Mouse (Mus musculus) embryonic facial prominence, embryonic 13.5 days (tissue): ENCODE results near the gene Pter. TPM values are rescaled to one million over a fixed set of nuclear protein-coding genes. Genes with fewer than 3 reads are reported as not detected.

ENCODE experiments used
- ATAC-seq: fragments of 200-750 bp; cut with Nextera tagmentation; 2 replicates; pipeline ENCODE4 v1.8.0; 2017; ENCODE audit warnings: low read depth; ENCODE audit not compliant: insufficient number of reproducible peaks, insufficient read depth, low FRiP score, low TSS enrichment
- H3K27ac ChIP-seq: fragments of 300-500 bp; sonication (generic); 2 replicates; pipeline ENCODE4 v1.5.1; 2015; ENCODE audit warnings: moderate library complexity, mild to moderate bottlenecking, inconsistent platforms
- H3K27me3 ChIP-seq: fragments of 300-500 bp; sonication (generic); 2 replicates; pipeline ENCODE4 v1.6.1; 2015; ENCODE audit warnings: mild to moderate bottlenecking, inconsistent platforms
- H3K36me3 ChIP-seq: fragments of 300-500 bp; sonication (generic); 2 replicates; pipeline ENCODE4 v1.6.1; 2015; ENCODE audit warnings: mild to moderate bottlenecking, inconsistent platforms
- H3K4me1 ChIP-seq: fragments of 300-500 bp; sonication (generic); 2 replicates; pipeline ENCODE4 v1.6.1; 2015; ENCODE audit warnings: inconsistent platforms
- H3K4me2 ChIP-seq: fragments of 300-500 bp; sonication (generic); 2 replicates; pipeline ENCODE4 v1.6.1; 2015; ENCODE audit warnings: moderate library complexity, mild to moderate bottlenecking, inconsistent platforms
- H3K4me3 ChIP-seq: fragments of 300-500 bp; sonication (generic); 2 replicates; pipeline ENCODE4 v1.5.1; 2015; ENCODE audit warnings: mild to moderate bottlenecking, inconsistent platforms
- H3K9ac ChIP-seq: fragments of 300-500 bp; sonication (generic); 2 replicates; pipeline ENCODE4 v1.6.1; 2015; ENCODE audit warnings: mild to moderate bottlenecking, inconsistent platforms
- H3K9me3 ChIP-seq: fragments of 300-500 bp; sonication (generic); 2 replicates; pipeline ENCODE4 v1.6.1; 2016; ENCODE audit warnings: inconsistent platforms
- WGBS: fragments of 180-500 bp; shearing (Covaris S2); methylation state at CpG from one replicate; pipeline ENCODE4 v1.1.7; 2015; ENCODE audit warnings: mixed read lengths; 5-methylcytosine and 5-hydroxymethylcytosine counted together
- polyA plus RNA-seq: library from polyadenylated mRNA; unstranded; fragments of >200 nt; fragmentation: Nextera tagmentation; extraction: Ambion mirVana; gene quantifications from 2 replicates; pipeline ENCODE4 v1.2.1, GENCODE M21; 2015

The Pter gene
- polyA plus RNA-seq, 1 experiment from 2014 or later = 16.2 TPM

GRCm38 (mm10) chr2:12937461-12938217 lies 13.8 kb downstream of the Pter start:
- Histone ChIP-seq H3K9me3 (no peaks in the 10 kb centered on the region), H3K4me2 (no peak overlapping the region), H3K9ac (no peak overlapping the region), H3K27ac (no peak overlapping the region), H3K4me1 (no peaks in the 10 kb centered on the region), H3K4me3 (no peak overlapping the region), H3K36me3 (no peaks in the 10 kb centered on the region), H3K27me3 (no peaks in the 10 kb centered on the region)
- WGBS = 86% methylated on average over 10 of the region's 10 CpGs
- no peak for ATAC-seq

GRCm38 (mm10) chr2:12938641-12939040 lies 14.8 kb downstream of the Pter start:
- Histone ChIP-seq H3K4me3 (no peak overlapping the region), H3K27me3 (no peaks in the 10 kb centered on the region), H3K9ac (no peak overlapping the region), H3K4me1 (no peaks in the 10 kb centered on the region), H3K4me2 (no peak overlapping the region), H3K36me3 (no peaks in the 10 kb centered on the region), H3K27ac (no peak overlapping the region), H3K9me3 (no peaks in the 10 kb centered on the region)
- ATAC-seq = no peak
- WGBS = 73% methylated on average over 2 of the region's 2 CpGs

DNA sequence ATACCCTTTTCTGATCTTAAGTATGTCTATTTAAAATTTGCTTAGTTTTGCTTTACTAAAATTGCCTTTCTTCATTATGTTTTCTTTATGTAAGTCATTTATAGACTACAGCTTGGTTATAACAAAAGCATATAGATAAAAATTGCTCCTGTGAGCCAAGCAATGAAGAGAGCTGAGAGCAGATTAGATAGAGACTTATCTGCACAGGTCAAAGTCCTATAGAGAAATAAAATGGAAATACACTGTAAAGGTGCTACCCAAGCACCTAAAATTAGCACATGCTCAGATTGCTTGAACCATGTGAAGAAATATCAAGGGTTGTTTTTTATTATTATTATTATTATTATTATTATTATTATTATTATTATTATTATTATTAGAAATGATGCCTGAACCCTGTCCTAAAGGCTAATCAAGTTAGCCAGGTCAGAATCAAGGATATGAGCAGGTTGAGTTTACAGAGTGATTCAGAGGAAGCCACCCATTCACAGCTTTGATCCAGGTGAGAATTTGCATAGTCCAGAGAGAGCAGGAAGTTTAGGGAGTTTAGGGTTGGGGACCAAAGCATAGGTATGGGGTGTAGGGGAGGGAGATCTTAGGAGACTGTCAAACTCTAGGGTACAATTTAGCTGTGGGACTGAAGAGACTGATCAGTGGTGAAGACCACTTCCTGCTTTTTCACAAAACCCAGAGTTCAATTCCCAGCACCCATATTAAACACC lies 33.0 kb downstream of the Pter start:
- Histone ChIP-seq H3K36me3 (no peaks in the 10 kb centered on the region), H3K9ac (no peak overlapping the region), H3K27me3 (no peaks in the 10 kb centered on the region), H3K4me2 (no peak overlapping the region), H3K4me1 (no peaks in the 10 kb centered on the region), H3K27ac (no peak overlapping the region), H3K9me3 (0 out of 2 replicates have a peak, but pooled peaks cover 7% of the 10 kb centered on the region), H3K4me3 (no peak overlapping the region)
- no peak for ATAC-seq

- H3K27ac ChIP-seq = no peak overlapping the region
- ATAC-seq = no peak
- no peaks in the 10 kb centered on the region for H3K36me3 ChIP-seq
- H3K4me3 ChIP-seq = no peak overlapping the region
- no peaks in the 10 kb centered on the region for H3K9me3 ChIP-seq
- WGBS = 76% methylated on average over 12 of the region's 12 CpGs
- H3K4me1 ChIP-seq = no peaks in the 10 kb centered on the region
- H3K27me3 ChIP-seq = no peaks in the 10 kb centered on the region
- H3K9ac ChIP-seq = no peak overlapping the region
- no peak overlapping the region for H3K4me2 ChIP-seq
Measured at GRCm38 (mm10) chr2:12970049-12970724, 46.3 kb downstream of the Pter start.

- no peaks in the 10 kb centered on the region for H3K9me3 ChIP-seq
- H3K4me1 ChIP-seq = no peaks in the 10 kb centered on the region
- no peak overlapping the region for H3K4me2 ChIP-seq
- H3K36me3 ChIP-seq = no peaks in the 10 kb centered on the region
- H3K4me3 ChIP-seq = no peak overlapping the region
- no peaks in the 10 kb centered on the region for H3K27me3 ChIP-seq
- no peak overlapping the region for H3K9ac ChIP-seq
- no peak overlapping the region for H3K27ac ChIP-seq
- 78% methylated on average over 2 of the region's 2 CpGs for WGBS
- ATAC-seq = no peak
Measured at GRCm38 (mm10) chr2:12973752-12974151, 49.9 kb downstream of the Pter start.

GRCm38 (mm10) chr2:12977367-12977766 lies 53.5 kb downstream of the Pter start:
- Histone ChIP-seq H3K4me1 (no peaks in the 10 kb centered on the region), H3K9ac (no peak overlapping the region), H3K4me3 (no peak overlapping the region), H3K9me3 (no peaks in the 10 kb centered on the region), H3K27ac (no peak overlapping the region), H3K4me2 (no peak overlapping the region), H3K27me3 (no peaks in the 10 kb centered on the region), H3K36me3 (no peaks in the 10 kb centered on the region)
- WGBS = 93% methylated on average over 7 of the region's 7 CpGs
- no peak for ATAC-seq

DNA sequence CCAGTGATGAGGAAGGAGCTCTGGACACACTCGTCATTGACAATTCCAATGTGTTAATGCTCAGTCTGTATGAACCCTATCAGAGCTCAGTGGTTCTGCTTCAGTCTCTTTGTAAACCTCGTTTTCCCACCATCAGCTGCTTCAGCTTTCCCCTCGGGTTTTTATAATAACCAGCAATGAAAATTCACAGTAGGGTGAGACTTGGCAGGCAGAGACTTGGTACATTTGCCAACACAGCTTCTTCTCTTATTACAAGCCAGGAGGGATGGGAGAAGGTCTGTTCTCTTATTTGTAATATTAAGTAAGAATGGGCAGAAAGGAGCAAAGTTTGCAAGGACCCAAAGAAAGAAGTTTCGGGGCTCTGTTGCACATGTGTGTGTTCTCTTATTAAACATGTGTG lies 54.9 kb downstream of the Pter start:
- H3K9me3 ChIP-seq = no peaks in the 10 kb centered on the region
- no peak overlapping the region for H3K4me2 ChIP-seq
- no peak overlapping the region for H3K4me3 ChIP-seq
- WGBS = 71% methylated on average over 4 of the region's 4 CpGs
- H3K4me1 ChIP-seq = no peaks in the 10 kb centered on the region
- H3K36me3 ChIP-seq = no peaks in the 10 kb centered on the region
- H3K9ac ChIP-seq = no peak overlapping the region
- ATAC-seq = no peak
- H3K27ac ChIP-seq = no peak overlapping the region
- no peaks in the 10 kb centered on the region for H3K27me3 ChIP-seq

DNA sequence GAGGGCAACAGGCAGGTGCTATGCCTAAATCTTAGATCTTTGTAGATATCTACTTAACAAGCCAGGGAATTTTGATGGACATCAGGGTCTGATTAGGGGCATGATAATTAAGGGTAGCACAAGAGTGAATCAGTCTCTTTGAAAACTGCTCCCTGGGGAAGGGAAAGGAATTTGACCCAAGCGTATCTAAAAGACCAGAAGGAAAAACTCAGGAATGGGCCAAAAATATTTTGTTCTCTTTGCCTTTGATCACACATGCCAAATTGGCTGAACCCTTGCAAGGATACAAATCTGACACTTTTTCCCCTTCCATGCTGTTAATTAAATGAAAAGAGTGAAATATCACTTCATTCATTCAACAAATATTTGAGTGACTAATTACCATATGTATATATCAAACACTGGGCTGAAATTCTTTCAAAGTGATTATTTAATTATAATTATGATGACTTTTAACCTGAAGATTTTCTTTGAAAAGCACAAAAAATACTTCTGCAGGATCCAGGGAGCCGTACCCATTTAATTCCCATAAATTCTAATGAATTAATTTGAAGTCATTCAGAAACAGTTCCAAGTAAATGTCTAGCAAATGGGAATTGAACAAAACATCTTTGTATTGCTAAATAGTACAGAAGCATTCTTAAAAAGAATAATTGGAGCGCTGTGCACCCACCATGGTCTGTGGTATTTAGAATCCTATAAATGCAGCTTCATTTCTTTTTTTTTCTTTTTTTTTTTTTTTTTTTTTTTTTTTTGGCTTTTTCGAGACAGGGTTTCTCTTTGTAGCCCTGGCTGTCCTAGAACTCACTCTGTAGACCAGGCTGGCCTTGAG lies 61.3 kb downstream of the Pter start:
- ATAC-seq = no peak
- H3K4me2 ChIP-seq = no peak overlapping the region
- no peak overlapping the region for H3K4me3 ChIP-seq
- 60% methylated on average over 4 of the region's 4 CpGs for WGBS
- H3K9ac ChIP-seq = no peak overlapping the region
- H3K4me1 ChIP-seq = no peaks in the 10 kb centered on the region
- H3K27me3 ChIP-seq = no peaks in the 10 kb centered on the region
- H3K36me3 ChIP-seq = no peaks in the 10 kb centered on the region
- H3K27ac ChIP-seq = no peak overlapping the region
- H3K9me3 ChIP-seq = no peaks in the 10 kb centered on the region

GRCm38 (mm10) chr2:13000026-13000425 lies 76.2 kb downstream of the Pter start:
- Histone ChIP-seq H3K36me3 (no peaks in the 10 kb centered on the region), H3K9me3 (no peaks in the 10 kb centered on the region), H3K9ac (no peak overlapping the region), H3K4me3 (no peak overlapping the region), H3K27ac (no peak overlapping the region), H3K4me1 (no peaks in the 10 kb centered on the region), H3K4me2 (no peak overlapping the region), H3K27me3 (no peaks in the 10 kb centered on the region)
- ATAC-seq = no peak
- 81% methylated on average over 2 of the region's 2 CpGs for WGBS

- Histone ChIP-seq H3K4me2 (no peak overlapping the region), H3K9ac (no peak overlapping the region), H3K4me3 (no peak overlapping the region), H3K36me3 (no peaks in the 10 kb centered on the region), H3K9me3 (no peaks in the 10 kb centered on the region), H3K4me1 (peaks cover 21% of the 10 kb centered on the region), H3K27me3 (peaks cover 52% of the 10 kb centered on the region), H3K27ac (no peak overlapping the region)
- 75% methylated on average over 1 of the region's 1 CpGs for WGBS
- no peak for ATAC-seq
Measured at GRCm38 (mm10) chr2:13008433-13008832, 84.6 kb downstream of the Pter start.

DNA sequence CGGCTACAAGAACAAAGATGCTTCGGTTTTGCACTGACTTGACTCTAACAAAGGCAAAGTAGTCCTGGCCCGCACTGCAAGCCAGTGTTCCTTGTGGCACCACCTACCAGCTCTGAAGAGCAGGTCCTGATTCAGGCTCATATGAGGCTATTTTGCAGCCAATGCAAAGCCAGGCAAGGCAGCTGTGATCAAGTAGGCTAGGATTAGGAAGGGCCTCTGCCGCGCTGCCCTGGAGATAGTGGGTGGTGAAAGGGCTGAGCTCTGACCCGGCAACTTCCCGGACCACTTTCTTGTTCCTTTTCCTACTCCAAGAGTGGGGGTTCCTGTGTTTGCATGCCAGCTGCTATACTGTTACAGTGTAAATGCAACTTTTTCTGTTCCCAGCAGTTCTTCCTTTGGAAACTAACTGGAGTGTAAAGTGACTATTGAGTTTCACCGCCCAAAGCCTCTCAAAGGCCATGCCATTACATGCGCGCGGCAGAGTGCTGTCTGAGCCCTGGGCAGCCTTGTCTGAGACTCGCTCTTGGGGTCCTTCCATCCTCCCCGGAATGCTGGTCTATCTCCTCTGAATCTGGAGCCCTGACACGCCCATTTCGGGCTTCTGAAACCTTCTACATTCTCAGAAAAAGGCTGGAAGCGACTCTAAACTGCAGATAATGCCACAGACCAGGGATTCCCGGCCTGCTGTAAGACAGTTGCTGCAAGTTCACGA lies 85.6 kb downstream of the Pter start:
- H3K4me2 ChIP-seq = peak overlapping the region; percentile 99
- H3K9me3 ChIP-seq = no peaks in the 10 kb centered on the region
- no peaks in the 10 kb centered on the region for H3K36me3 ChIP-seq
- peak; percentile 44; the same call in 1 of the 2 replicates for ATAC-seq
- 4% methylated on average over 18 of the region's 18 CpGs for WGBS
- H3K27ac ChIP-seq = no peak overlapping the region
- H3K4me1 ChIP-seq = peaks cover 21% of the 10 kb centered on the region
- 0 out of 2 replicates have a peak overlapping the region, but pooled peaks have one; percentile 16 for H3K9ac ChIP-seq
- peaks cover 60% of the 10 kb centered on the region for H3K27me3 ChIP-seq
- H3K4me3 ChIP-seq = peak overlapping the region; percentile 56
